Mouse (Mus musculus) midbrain, embryonic 11.5 days (tissue): Measurements from ENCODE around the gene Gm28308. TPM values are rescaled to one million over a fixed set of nuclear protein-coding genes. Genes with fewer than 3 reads are reported as not detected.

Source experiments
- ATAC-seq: fragments of 200-750 bp; cut with Nextera tagmentation; 2 replicates; pipeline ENCODE4 v1.8.0; 2017; ENCODE audit warnings: moderate TSS enrichment, moderate library complexity; ENCODE audit not compliant: low FRiP score
- DNase-seq: peaks from one replicate; pipeline ENCODE4 v3.0.0; 2015; ENCODE audit warnings: low spot score; ENCODE audit errors: missing footprints
- H3K27ac ChIP-seq: fragments of 300-500 bp; sonication (generic); 2 replicates; pipeline ENCODE4 v1.5.1; 2014; ENCODE audit warnings: low read depth, low read length
- H3K27me3 ChIP-seq: fragments of 300-500 bp; sonication (generic); 2 replicates; pipeline ENCODE4 v1.6.1; 2014; ENCODE audit warnings: mild to moderate bottlenecking, low read length, moderate library complexity, mixed read lengths; ENCODE audit not compliant: control insufficient read depth, insufficient read depth
- H3K36me3 ChIP-seq: fragments of 300-500 bp; sonication (generic); 2 replicates; pipeline ENCODE4 v1.6.1; 2014; ENCODE audit warnings: mild to moderate bottlenecking, low read length, moderate library complexity, mixed read lengths; ENCODE audit not compliant: control insufficient read depth, insufficient read depth
- H3K4me1 ChIP-seq: fragments of 300-500 bp; sonication (generic); 2 replicates; pipeline ENCODE4 v1.6.1; 2014; ENCODE audit warnings: low read length; ENCODE audit not compliant: control insufficient read depth, insufficient read depth
- H3K4me2 ChIP-seq: fragments of 300-500 bp; sonication (generic); 2 replicates; pipeline ENCODE4 v1.6.1; 2014; ENCODE audit warnings: mild to moderate bottlenecking, moderate library complexity
- H3K4me3 ChIP-seq: fragments of 300-500 bp; sonication (generic); 2 replicates; pipeline ENCODE4 v1.5.1; 2014; ENCODE audit warnings: low read depth, low read length
- H3K9ac ChIP-seq: fragments of 300-500 bp; sonication (generic); 2 replicates; pipeline ENCODE4 v1.6.1; 2014; ENCODE audit warnings: low read length
- H3K9me3 ChIP-seq: fragments of 300-500 bp; sonication (generic); 2 replicates; pipeline ENCODE4 v1.6.1; 2016; ENCODE audit warnings: low read length; ENCODE audit not compliant: control insufficient read depth
- WGBS: fragments of 180-500 bp; shearing (Covaris S2); extraction: QIAGEN DNeasy Blood & Tissue Kit; methylation state at CpG from one replicate; pipeline ENCODE4 v1.1.7; 2014; 5-methylcytosine and 5-hydroxymethylcytosine counted together
- polyA plus RNA-seq: library from polyadenylated mRNA; unstranded; fragments of >200 nt; fragmentation: Nextera tagmentation; extraction: Ambion mirVana; gene quantifications from 2 replicates; pipeline ENCODE4 v1.2.1, GENCODE M21; 2014

The Gm28308 gene
- polyA plus RNA-seq, 1 experiment from 2014 or later, result not detected

DNA sequence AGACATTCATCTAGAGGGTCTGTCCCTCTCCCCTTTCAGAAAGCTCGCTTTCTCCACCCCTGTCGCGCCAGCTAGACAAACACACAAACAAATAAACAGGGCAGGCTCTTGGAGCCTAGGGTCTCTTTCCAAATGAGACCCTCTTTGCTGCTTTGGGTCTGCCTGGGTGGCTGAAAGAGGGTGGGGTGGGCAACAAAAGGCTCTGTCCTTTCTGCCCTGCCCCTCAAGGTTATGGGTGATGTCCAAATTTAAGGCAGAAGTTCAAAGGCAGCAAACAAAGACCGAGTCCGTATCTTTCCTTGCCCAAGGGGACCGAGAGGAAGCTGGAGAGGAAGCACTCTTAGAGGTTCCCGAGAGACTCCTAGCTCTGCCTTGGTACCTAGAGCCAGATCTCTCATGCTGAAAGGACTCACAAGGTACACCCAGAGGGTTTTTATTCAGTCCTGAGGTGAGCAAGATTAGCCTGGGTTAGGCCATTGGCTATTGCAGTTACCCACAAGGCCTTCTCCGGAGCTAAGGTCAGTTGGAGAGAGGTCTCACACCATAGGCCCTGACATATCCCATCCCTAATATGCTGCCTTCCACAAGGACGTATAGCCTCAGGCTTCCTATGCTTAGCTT lies 28.0 kb upstream of the Gm28308 start:
- no peaks in the 10 kb centered on the region for H3K36me3 ChIP-seq
- H3K4me1 ChIP-seq, result no peaks in the 10 kb centered on the region
- H3K4me3 ChIP-seq, result no peak overlapping the region
- no peak overlapping the region for H3K4me2 ChIP-seq
- no peaks in the 10 kb centered on the region for H3K9me3 ChIP-seq
- no peak overlapping the region for H3K27ac ChIP-seq
- H3K9ac ChIP-seq, result no peak overlapping the region
- ATAC-seq (no peak), DNase-seq (no peak)
- 6% methylated on average over 9 of the region's 9 CpGs for WGBS
- peaks cover 98% of the 10 kb centered on the region for H3K27me3 ChIP-seq

GRCm38 (mm10) chr6:52240389-52241000 lies 27.4 kb upstream of the Gm28308 start, which contains the start of gene Hoxa10:
Gene Hoxa10 (minus strand): TSS chr6:52240854.
- under 1% methylated on average over 35 of the region's 35 CpGs for WGBS
- H3K4me3 ChIP-seq, result no peak within 1 kb of the TSS
- DNase-seq (peak; percentile 99), ATAC-seq (0 out of 2 replicates have a peak, but pooled peaks have one; percentile 57)
- H3K9me3 ChIP-seq, result no peaks in the 10 kb centered on the region
- no peaks in the 10 kb centered on the region for H3K36me3 ChIP-seq
- H3K27me3 ChIP-seq, result peaks cover 98% of the 10 kb centered on the region
- no peak within 1 kb of the TSS for H3K27ac ChIP-seq
- H3K9ac ChIP-seq, result no peak within 1 kb of the TSS
- no peaks in the 10 kb centered on the region for H3K4me1 ChIP-seq
- H3K4me2 ChIP-seq, result no peak within 1 kb of the TSS

- H3K27ac ChIP-seq, result no peak overlapping the region
- peaks cover 98% of the 10 kb centered on the region for H3K27me3 ChIP-seq
- DNase-seq, result no peak
- H3K4me2 ChIP-seq, result no peak overlapping the region
- H3K36me3 ChIP-seq, result no peaks in the 10 kb centered on the region
- 3% methylated on average over 30 of the region's 30 CpGs for WGBS
- no peak overlapping the region for H3K4me3 ChIP-seq
- no peak for ATAC-seq
- H3K9ac ChIP-seq, result no peak overlapping the region
- no peaks in the 10 kb centered on the region for H3K4me1 ChIP-seq
- H3K9me3 ChIP-seq, result no peaks in the 10 kb centered on the region
Observed at GRCm38 (mm10) chr6:52239625-52240388, 26.7 kb upstream of the Gm28308 start.

DNA sequence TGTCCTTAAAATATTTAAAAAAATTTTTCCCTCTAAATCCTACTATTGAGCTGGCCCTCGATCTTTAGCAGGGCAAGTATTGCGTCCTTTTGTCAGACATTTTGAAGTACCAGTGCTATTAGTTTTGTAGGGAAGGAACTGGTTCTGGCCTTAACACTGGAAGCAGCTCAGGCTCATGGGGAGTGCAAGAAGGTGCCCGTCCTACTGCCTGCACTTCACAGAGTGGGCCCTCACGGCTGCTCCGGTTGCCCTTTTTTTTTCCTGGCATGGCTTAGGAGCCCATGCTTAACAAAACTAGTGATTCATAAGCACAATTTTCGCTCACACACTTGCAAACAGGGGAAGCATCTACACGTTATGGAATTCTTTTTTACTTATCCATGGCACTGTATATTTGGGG lies 25.8 kb upstream of the Gm28308 start:
- Histone ChIP-seq H3K4me2 (no peak overlapping the region), H3K27me3 (peaks cover 99% of the 10 kb centered on the region), H3K4me3 (no peak overlapping the region), H3K36me3 (no peaks in the 10 kb centered on the region), H3K9me3 (no peaks in the 10 kb centered on the region), H3K9ac (no peak overlapping the region), H3K27ac (no peak overlapping the region), H3K4me1 (no peaks in the 10 kb centered on the region; the same call in 1 of the 2 replicates)
- DNase-seq (no peak), ATAC-seq (no peak)
- WGBS, result under 1% methylated on average over 7 of the region's 7 CpGs

- no peaks in the 10 kb centered on the region; the same call in 1 of the 2 replicates for H3K4me1 ChIP-seq
- DNase-seq, result no peak
- H3K9ac ChIP-seq, result no peak overlapping the region
- H3K27me3 ChIP-seq, result peaks cover 99% of the 10 kb centered on the region
- H3K4me3 ChIP-seq, result no peak overlapping the region
- no peaks in the 10 kb centered on the region for H3K36me3 ChIP-seq
- ATAC-seq, result no peak
- WGBS, result 2% methylated on average over 7 of the region's 7 CpGs
- H3K9me3 ChIP-seq, result no peaks in the 10 kb centered on the region
- H3K4me2 ChIP-seq, result no peak overlapping the region
- H3K27ac ChIP-seq, result no peak overlapping the region
Observed at GRCm38 (mm10) chr6:52238155-52238545, 25.0 kb upstream of the Gm28308 start.

- no peaks in the 10 kb centered on the region for H3K36me3 ChIP-seq
- H3K9me3 ChIP-seq, result no peaks in the 10 kb centered on the region
- WGBS, result 8% methylated on average over 10 of the region's 10 CpGs
- no peak overlapping the region for H3K27ac ChIP-seq
- H3K9ac ChIP-seq, result no peak overlapping the region
- no peak overlapping the region for H3K4me2 ChIP-seq
- H3K4me1 ChIP-seq, result no peaks in the 10 kb centered on the region; the same call in 1 of the 2 replicates
- no peak overlapping the region for H3K4me3 ChIP-seq
- ATAC-seq, result no peak
- H3K27me3 ChIP-seq, result peaks cover 99% of the 10 kb centered on the region
- DNase-seq, result no peak
Observed at GRCm38 (mm10) chr6:52237346-52238154, 24.4 kb upstream of the Gm28308 start.

- Histone ChIP-seq H3K4me1 (no peaks in the 10 kb centered on the region; the same call in 1 of the 2 replicates), H3K27me3 (peaks cover 99% of the 10 kb centered on the region), H3K27ac (no peak overlapping the region), H3K9ac (no peak overlapping the region), H3K36me3 (no peaks in the 10 kb centered on the region), H3K4me3 (no peak overlapping the region), H3K9me3 (no peaks in the 10 kb centered on the region), H3K4me2 (no peak overlapping the region)
- DNase-seq, result no peak
- 12% methylated on average over 3 of the region's 3 CpGs for WGBS
- ATAC-seq, result no peak
Observed at GRCm38 (mm10) chr6:52236806-52237205, 23.7 kb upstream of the Gm28308 start.

- WGBS, result 19% methylated on average over 6 of the region's 6 CpGs
- DNase-seq (no peak), ATAC-seq (no peak)
- H3K4me3 ChIP-seq, result no peak overlapping the region
- H3K27ac ChIP-seq, result no peak overlapping the region
- no peaks in the 10 kb centered on the region; the same call in 1 of the 2 replicates for H3K4me1 ChIP-seq
- no peak overlapping the region for H3K9ac ChIP-seq
- H3K9me3 ChIP-seq, result no peaks in the 10 kb centered on the region
- H3K36me3 ChIP-seq, result no peaks in the 10 kb centered on the region
- H3K4me2 ChIP-seq, result no peak overlapping the region
- H3K27me3 ChIP-seq, result peaks cover 95% of the 10 kb centered on the region
Observed at GRCm38 (mm10) chr6:52235866-52236265, 22.7 kb upstream of the Gm28308 start.
